17 mouse cellular contexts compared by ENCODE assay signal in the genomic region with DNA sequence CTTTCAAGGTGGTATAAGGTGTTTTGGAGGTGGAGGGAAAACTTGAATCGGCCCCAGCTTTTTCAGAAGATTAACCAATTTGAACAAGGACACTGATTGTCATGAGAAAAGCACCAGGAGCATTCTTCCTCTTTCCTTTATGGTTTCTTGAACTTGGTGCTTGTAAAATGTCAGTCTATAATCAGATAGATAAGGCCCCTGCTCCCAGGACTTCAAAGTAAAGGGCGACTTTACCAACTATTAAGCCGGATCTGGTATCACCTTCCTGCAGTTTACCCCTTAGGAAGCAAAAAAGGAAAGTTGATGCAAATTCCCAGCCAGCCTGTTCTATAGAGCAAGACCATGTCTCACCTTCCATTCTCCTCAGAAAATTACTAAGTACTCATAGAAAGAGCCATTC.
"Had no signal": no experiment of that assay in that cellular context is flagged by ENCODE, and none has a peak within 500 bp of the region (broad histone marks: within the 10 kb centered on the region; RNA-seq: fewer than 3 reads in every experiment).

No protein-coding gene starts in this region.

- H3K9me3 ChIP-seq: kidney, embryonic 15.5 days; limb, embryonic 12.5 days; liver, embryonic 15.5 days; midbrain, embryonic 10.5 days; neural tube, embryonic 12.5 days had no signal

- H3K9ac ChIP-seq: kidney, embryonic 15.5 days; limb, embryonic 12.5 days; liver, embryonic 15.5 days; neural tube, embryonic 12.5 days had no signal

- ATAC-seq: lung, postnatal 0 days had no signal

- H3K4me1 ChIP-seq: liver, embryonic 15.5 days had no signal

- H3K27me3 ChIP-seq: kidney, embryonic 15.5 days; limb, embryonic 12.5 days; liver, embryonic 15.5 days; neural tube, embryonic 12.5 days had no signal

- H3K4me3 ChIP-seq: kidney, embryonic 15.5 days; limb, embryonic 12.5 days; liver, embryonic 15.5 days; midbrain, embryonic 10.5 days; myocyte; neural tube, embryonic 12.5 days had no signal

- H3K4me2 ChIP-seq: kidney, embryonic 15.5 days; limb, embryonic 12.5 days; liver, embryonic 11.5 days; liver, embryonic 15.5 days; neural tube, embryonic 12.5 days had no signal

- H3K27ac ChIP-seq: kidney, embryonic 15.5 days; limb, embryonic 12.5 days; liver, embryonic 15.5 days; midbrain, embryonic 10.5 days; neural tube, embryonic 12.5 days had no signal

- H3K36me3 ChIP-seq: limb, embryonic 12.5 days; liver, embryonic 15.5 days; midbrain, embryonic 10.5 days; neural tube, embryonic 12.5 days had no signal

- DNase-seq: kidney, postnatal 14 days; layer of hippocampus, adult 9-11 months; layer of hippocampus, postnatal 36 days; lung, adult 2 months; lung, postnatal 4 days; midbrain, embryonic 14.5 days; right cerebral cortex, postnatal 14 days; thymus, adult 18-20 months; thymus, postnatal 14 days had no signal
